Mouse (Mus musculus) heart, adult 2 months (tissue): Measurements from ENCODE around the gene Emp1. TPM values are rescaled to one million over a fixed set of nuclear protein-coding genes. Genes with fewer than 3 reads are reported as not detected.

Experiments
- DNase-seq, 2 experiments: peaks; one replicate each; pipeline ENCODE4 v3.0.0; 2021
- H3K27ac ChIP-seq: fragments of 200-600 bp; 2 replicates; pipeline ENCODE4 v1.8.1; 2022
- H3K27me3 ChIP-seq: fragments of 200-500 bp; 2 replicates; pipeline ENCODE4 v1.6.1; 2012; ENCODE audit warnings: mild to moderate bottlenecking, low read length, inconsistent platforms, mixed read lengths; ENCODE audit not compliant: control insufficient read depth, insufficient read depth
- H3K36me3 ChIP-seq: fragments of 200-500 bp; 2 replicates; pipeline ENCODE4 v1.6.1; 2012; ENCODE audit warnings: low read length, inconsistent platforms; ENCODE audit not compliant: control insufficient read depth, insufficient read depth
- H3K4me1 ChIP-seq: fragments of 200-500 bp; 2 replicates; pipeline ENCODE4 v1.6.1; 2011; ENCODE audit warnings: low read length; ENCODE audit not compliant: control insufficient read depth, insufficient read depth
- H3K4me3 ChIP-seq: fragments of 200-600 bp; 2 replicates; pipeline ENCODE4 v1.8.1; 2022
- H3K79me2 ChIP-seq: fragments of 200-500 bp; replicated peaks from 2 replicates; pipeline ENCODE4 v1.6.1; 2012; ENCODE audit warnings: mild to moderate bottlenecking, inconsistent platforms, low read length, moderate library complexity, mixed read lengths; ENCODE audit not compliant: control insufficient read depth, insufficient read depth
- H3K9ac ChIP-seq: fragments of 200-500 bp; 2 replicates; pipeline ENCODE4 v1.6.1; 2012; ENCODE audit warnings: low read depth, mild to moderate bottlenecking, control low read depth, inconsistent platforms, low read length, mixed read lengths
- CTCF ChIP-seq: fragments of 200-600 bp; IDR thresholded peaks from 2 replicates; pipeline ENCODE4 v1.8.1; 2022; ENCODE audit warnings: antibody characterized with exemption, mild to moderate bottlenecking, moderate library complexity
- EP300 ChIP-seq: fragments of 200-500 bp; IDR thresholded peaks from 2 replicates; pipeline ENCODE4 v1.6.1; 2011; ENCODE audit warnings: low read depth, low read length, control low read depth; ENCODE audit not compliant: insufficient read depth
- POLR2A ChIP-seq: fragments of 200-500 bp; IDR thresholded peaks from 2 replicates; pipeline ENCODE4 v1.6.1; 2011; ENCODE audit warnings: mild to moderate bottlenecking, low read depth, low read length, control low read depth; ENCODE audit not compliant: insufficient read depth
- WGBS: fragments of 180-500 bp; shearing (Covaris S2); methylation state at CpG from one replicate; pipeline ENCODE4 v1.1.7; 2018; 5-methylcytosine and 5-hydroxymethylcytosine counted together
- intact Hi-C: fragments of 180-260 bp; cut with DNase I; formaldehyde crosslinking; loops from one replicate; pipeline ENCODE4 v1.15.1; 2025
- polyA plus RNA-seq: library from polyadenylated mRNA; depleted of rRNA; stranded (reverse); fragments of >200 nt; gene quantifications from 2 replicates; pipeline ENCODE4 v1.2.3, GENCODE M21; 2012
- total RNA-seq, 2 experiments: library from RNA; stranded (reverse); gene quantifications; 2 replicates each; pipeline ENCODE4 v1.2.3; 2021

Emp1 gene
- total and polyA plus RNA-seq, 3 experiments, result 33.5 to 52.4 (median 49.0) TPM

DNA sequence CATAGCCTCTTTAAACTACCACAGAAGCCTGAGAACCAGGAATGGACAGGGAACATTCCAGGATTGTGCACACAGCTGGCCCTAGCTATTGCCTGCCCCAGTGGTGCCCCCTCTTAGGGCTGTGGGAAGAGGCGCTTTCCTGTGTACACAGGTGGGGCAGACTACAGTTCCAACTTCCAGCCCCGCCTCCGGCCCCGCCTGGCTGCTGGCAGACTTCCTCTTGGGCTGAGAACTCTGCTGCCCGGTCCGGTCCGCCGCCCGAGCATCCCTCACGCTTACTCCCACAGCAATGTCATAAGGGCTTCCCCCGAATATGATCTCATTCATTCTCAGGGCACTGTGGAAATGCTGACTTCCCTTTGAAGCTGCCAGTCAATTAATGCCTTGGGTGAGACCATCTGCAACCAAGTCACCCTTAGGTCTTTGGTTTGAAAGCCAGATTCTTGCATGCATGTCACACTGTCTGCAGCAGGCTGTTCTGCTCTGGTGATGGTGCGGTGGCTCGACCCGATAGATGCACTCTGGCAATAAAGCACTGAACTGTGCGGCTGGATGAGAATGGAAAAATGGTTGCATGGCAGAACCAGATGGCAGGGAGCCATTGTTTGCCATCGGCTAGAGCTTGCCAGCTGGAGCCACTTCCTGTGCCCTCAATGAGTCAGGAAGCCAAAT lies 38.9 kb upstream of the Emp1 start:
- H3K9ac ChIP-seq, result no peak overlapping the region
- H3K27me3 ChIP-seq, result no peaks in the 10 kb centered on the region
- no peaks in the 10 kb centered on the region for H3K36me3 ChIP-seq
- H3K27ac ChIP-seq, result peak overlapping the region; percentile 49
- peaks cover 5% of the 10 kb centered on the region for H3K4me1 ChIP-seq
- DNase-seq, result peak; percentile 78 to 79
- H3K79me2 ChIP-seq, result no peaks in the 10 kb centered on the region
- no peak overlapping the region for H3K4me3 ChIP-seq
- WGBS, result 36% methylated on average over 16 of the region's 16 CpGs
- TF ChIP-seq POLR2A, result no peak
- no peak for TF ChIP-seq CTCF
- no peak for TF ChIP-seq EP300
- intact Hi-C loops, result loop anchor here (2.0 kb wide), 1 partner anchor 71 kb away; no protein-coding TSS in a partner anchor

- intact Hi-C loops, result no loop called here
- Histone ChIP-seq H3K36me3 (no peaks in the 10 kb centered on the region), H3K79me2 (no peaks in the 10 kb centered on the region), H3K27me3 (no peaks in the 10 kb centered on the region), H3K9ac (no peak overlapping the region), H3K4me1 (peaks cover 5% of the 10 kb centered on the region), H3K27ac (no peak overlapping the region), H3K4me3 (no peak overlapping the region)
- 35% methylated on average over 3 of the region's 3 CpGs for whole genome bisulfite sequencing
- TF ChIP-seq POLR2A (no peak), EP300 (no peak), CTCF (no peak)
- no peak for DNase-seq
These were observed 38.2 kb upstream of the Emp1 start for GRCm38 (mm10) chr6:135324111-135324510.

GRCm38 (mm10) chr6:135324686-135325300 lies 37.6 kb upstream of the Emp1 start:
- WGBS, result 69% methylated on average over 9 of the region's 9 CpGs
- no peak for DNase-seq
- intact Hi-C loops, result no loop called here
- H3K79me2 ChIP-seq, result no peaks in the 10 kb centered on the region
- H3K27me3 ChIP-seq, result no peaks in the 10 kb centered on the region
- no peak overlapping the region for H3K4me3 ChIP-seq
- H3K4me1 ChIP-seq, result peaks cover 5% of the 10 kb centered on the region
- TF ChIP-seq POLR2A, result no peak
- no peak for TF ChIP-seq CTCF
- TF ChIP-seq EP300, result no peak
- no peak overlapping the region for H3K9ac ChIP-seq
- no peaks in the 10 kb centered on the region for H3K36me3 ChIP-seq
- H3K27ac ChIP-seq, result no peak overlapping the region

- DNase-seq, result no peak
- no peaks in the 10 kb centered on the region for H3K79me2 ChIP-seq
These were observed 35.5 kb upstream of the Emp1 start for GRCm38 (mm10) chr6:135326847-135327246.

GRCm38 (mm10) chr6:135331916-135332315 lies 30.4 kb upstream of the Emp1 start:
- no peak overlapping the region for H3K9ac ChIP-seq
- no peak for DNase-seq
- H3K4me1 ChIP-seq, result peaks cover 2% of the 10 kb centered on the region
- no peaks in the 10 kb centered on the region for H3K79me2 ChIP-seq
- no peak overlapping the region for H3K27ac ChIP-seq
- H3K4me3 ChIP-seq, result no peak overlapping the region
- intact Hi-C loops, result no loop called here
- WGBS, result 66% methylated on average over 4 of the region's 4 CpGs
- no peaks in the 10 kb centered on the region; the same call in 1 of the 2 replicates for H3K27me3 ChIP-seq
- no peak for TF ChIP-seq CTCF
- no peak for TF ChIP-seq EP300
- no peak for TF ChIP-seq POLR2A
- no peaks in the 10 kb centered on the region for H3K36me3 ChIP-seq

More at GRCm38 (mm10) chr6:135326847-135327246, 35.5 kb upstream of the Emp1 start:
- Histone ChIP-seq H3K36me3 (no peaks in the 10 kb centered on the region), H3K27ac (no peak overlapping the region), H3K27me3 (no peaks in the 10 kb centered on the region), H3K9ac (no peak overlapping the region), H3K4me1 (peaks cover 5% of the 10 kb centered on the region), H3K4me3 (no peak overlapping the region)
- TF ChIP-seq CTCF, result no peak
- TF ChIP-seq EP300, result no peak
- TF ChIP-seq POLR2A, result no peak
- WGBS, result 78% methylated on average over 7 of the region's 7 CpGs
- intact Hi-C loops, result no loop called here

- TF ChIP-seq EP300, result no peak
- no peak for TF ChIP-seq CTCF
- TF ChIP-seq POLR2A, result no peak
- intact Hi-C loops, result no loop called here
- Histone ChIP-seq H3K27ac (peak overlapping the region; percentile 20), H3K79me2 (no peaks in the 10 kb centered on the region), H3K4me3 (no peak overlapping the region), H3K36me3 (no peaks in the 10 kb centered on the region), H3K9ac (no peak overlapping the region), H3K27me3 (no peaks in the 10 kb centered on the region; the same call in 1 of the 2 replicates), H3K4me1 (peaks cover 2% of the 10 kb centered on the region)
- no peak for DNase-seq
- 54% methylated on average over 10 of the region's 10 CpGs for WGBS
These were observed 29.5 kb upstream of the Emp1 start for GRCm38 (mm10) chr6:135332737-135333281.
